Mouse (Mus musculus): ENCODE results near the gene Inpp5a. TPM values are rescaled to one million over a fixed set of nuclear protein-coding genes. Genes with fewer than 3 reads are reported as not detected.

Inpp5a gene
- polyA plus RNA-seq, 1 experiment, result 42.7 TPM

DNA sequence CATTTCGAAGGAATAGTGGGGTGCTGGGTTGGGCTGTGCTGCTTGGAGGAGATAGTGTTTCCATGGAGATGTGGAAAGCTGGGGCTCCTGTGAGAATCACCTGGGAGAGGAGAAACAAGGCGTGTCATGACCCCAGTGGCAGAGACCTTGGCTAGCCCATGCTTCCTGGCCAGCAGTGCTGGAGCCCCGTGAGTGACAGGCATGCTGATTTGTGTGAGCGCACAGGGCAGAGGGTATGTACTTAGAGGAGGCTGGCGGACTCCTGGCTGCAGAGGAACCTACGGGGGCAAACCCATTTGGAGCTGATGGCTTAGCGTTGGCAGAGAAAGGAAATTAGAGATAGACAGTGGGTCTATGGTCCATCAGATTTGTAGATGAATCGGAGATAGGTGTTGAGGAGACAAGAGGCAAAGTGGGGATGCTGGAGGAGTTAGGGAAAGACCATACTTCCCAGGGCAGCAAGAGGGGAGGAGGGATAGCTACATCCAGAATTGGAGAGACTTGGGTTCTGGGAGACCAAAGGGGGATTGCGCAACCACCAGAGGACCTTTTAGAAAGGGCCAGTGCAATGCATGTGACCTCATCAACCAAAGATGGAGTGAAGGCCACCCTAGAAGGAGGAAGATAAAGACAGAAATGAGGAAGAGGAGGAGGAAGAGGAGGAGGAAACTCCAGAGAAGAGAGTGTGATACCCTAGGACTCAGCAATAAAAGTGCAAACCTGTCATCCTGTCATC is 117.9 kb downstream of the Inpp5a start:
- WGBS, result 77% methylated on average over 9 of the region's 9 CpGs

DNA sequence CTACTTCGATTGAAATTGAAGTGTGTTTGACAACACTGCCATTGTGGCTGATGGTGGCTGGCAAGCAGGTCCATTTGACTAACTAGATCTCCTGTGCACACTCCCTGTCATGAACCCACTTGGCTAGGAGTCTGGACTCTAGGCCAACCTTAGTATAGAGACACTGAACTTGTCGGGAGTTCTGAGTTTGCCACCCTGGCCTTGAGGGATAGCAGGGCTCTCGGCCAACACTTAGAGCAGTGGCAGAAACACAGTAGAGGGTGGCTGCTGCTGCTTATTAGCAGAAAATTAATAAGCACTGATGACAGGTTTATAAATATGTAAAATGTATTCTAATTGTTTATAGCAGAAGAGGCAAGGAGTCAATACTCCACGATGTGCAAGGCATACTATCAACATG is 120.0 kb downstream of the Inpp5a start:
- DNase-seq (ENCODE audit: low read depth, low spot score), result no peak
- 82% methylated on average over 4 of the region's 4 CpGs for WGBS

More for the DNA sequence above, 117.9 kb downstream of the Inpp5a start:
- DNase-seq (ENCODE audit: low read depth, low spot score), result no peak

DNA sequence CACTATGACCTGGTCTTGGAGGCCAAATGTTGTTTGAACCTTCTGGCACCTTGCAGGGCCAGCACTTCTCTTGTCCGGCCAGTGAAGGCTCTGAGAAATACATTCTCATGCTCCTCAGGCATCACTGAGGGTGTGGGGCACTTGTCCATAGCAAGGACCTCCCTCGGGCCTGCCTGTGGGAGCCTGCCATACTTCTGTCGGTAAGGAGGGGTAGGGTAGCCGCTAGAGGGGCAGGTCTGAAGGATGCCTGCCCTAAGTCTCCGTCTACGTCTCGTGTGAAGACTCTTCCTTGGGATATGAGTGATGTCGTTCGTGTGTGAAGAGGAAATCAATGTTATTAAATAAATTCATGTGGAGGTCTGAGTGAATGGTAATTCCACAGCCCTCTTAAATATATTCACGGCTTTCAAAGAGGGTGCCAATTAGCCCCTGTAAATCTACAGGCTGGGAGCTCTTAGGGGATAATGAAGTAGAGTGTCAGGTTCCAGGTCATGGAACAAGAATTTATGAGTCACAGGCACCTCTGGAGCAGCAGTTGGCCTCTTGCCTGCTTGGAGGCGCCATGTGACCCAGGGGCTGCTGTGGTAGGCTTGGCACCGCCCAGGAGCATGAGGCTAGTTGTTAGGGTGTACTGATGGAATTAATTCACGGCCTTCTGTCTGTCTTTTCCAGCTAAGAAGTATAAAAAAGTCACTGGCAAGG is 127.2 kb downstream of the Inpp5a start:
- no peak for DNase-seq (ENCODE audit: low read depth, low spot score)
- WGBS, result 75% methylated on average over 13 of the region's 13 CpGs

DNA sequence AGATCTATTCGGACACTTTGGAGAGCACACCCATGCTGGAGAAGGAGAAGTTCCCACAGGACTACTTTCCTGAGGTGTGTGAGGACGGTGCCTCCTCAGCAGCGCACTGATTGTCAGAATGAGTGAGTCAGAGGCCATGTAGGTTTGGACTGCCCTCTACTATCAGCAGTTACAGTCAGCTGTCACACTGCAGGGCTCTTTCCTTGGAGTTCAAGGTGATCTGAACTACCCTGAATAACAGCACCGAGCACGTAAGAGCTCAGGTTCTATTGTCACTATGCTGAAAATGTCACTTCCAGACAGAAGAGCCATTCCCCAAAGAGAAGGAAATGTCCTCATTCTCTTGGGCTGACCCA is 127.7 kb downstream of the Inpp5a start:
- 88% methylated on average over 5 of the region's 5 CpGs for WGBS
- no peak for DNase-seq (ENCODE audit: low read depth, low spot score)

DNA sequence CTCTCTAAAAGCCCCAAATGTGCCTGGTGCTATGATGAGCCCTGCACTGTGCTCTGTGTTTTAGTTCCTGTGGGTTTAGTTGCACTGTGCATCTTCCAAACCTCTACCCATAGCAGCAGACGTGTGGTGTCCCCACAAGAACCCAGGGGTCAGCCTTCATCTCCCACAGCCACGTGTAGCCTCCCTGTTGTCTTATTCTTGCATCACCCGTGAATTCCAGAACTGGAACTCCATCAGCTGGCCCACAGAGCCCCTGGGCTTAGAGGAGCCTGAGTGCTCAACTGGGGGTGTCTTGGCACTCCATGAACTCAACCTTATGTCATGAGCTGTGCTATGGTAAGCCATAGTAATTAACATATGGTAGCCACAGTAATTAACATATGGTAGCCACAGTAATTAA is 129.4 kb downstream of the Inpp5a start:
- DNase-seq (ENCODE audit: low read depth, low spot score), result no peak
- 81% methylated on average over 3 of the region's 3 CpGs for WGBS

DNA sequence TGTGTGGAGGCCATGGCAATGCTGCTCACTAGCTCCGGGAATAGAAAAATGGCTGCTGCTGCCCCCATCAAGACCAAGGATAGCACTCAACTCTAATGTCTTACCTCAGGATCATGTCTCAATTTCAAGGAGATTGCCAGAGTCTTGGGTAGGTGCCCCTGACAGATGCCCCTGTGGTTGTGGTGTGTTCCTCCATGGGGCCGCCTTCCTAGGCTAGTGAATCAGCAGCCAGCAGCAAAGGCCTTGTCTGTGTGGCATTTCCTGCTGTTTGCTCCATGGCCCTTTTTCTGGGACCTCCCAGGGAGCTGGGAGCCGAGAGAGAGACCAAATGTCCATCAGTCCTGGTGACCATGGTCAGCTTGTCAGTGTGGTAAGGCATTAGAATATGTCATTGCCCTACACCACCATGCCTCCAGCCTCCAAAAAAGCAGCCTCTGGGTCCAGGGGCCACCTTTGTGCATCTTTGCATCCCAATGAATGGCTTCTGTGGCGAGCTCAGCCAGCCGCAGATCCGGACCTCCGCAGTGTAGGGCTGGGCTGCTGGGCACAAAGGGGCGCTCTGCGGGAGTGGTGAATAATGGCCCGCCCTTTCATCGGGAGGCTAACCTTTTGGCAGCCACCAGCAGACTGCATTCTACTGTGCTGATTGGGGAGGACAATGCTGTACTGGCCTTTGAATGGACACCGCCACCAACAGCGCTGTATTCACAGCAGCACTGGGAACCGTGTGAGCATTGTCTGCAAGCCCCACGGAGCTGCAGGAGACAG is 139.6 kb downstream of the Inpp5a start:
- WGBS, result 73% methylated on average over 15 of the region's 15 CpGs
- DNase-seq (ENCODE audit: low read depth, low spot score), result no peak

DNA sequence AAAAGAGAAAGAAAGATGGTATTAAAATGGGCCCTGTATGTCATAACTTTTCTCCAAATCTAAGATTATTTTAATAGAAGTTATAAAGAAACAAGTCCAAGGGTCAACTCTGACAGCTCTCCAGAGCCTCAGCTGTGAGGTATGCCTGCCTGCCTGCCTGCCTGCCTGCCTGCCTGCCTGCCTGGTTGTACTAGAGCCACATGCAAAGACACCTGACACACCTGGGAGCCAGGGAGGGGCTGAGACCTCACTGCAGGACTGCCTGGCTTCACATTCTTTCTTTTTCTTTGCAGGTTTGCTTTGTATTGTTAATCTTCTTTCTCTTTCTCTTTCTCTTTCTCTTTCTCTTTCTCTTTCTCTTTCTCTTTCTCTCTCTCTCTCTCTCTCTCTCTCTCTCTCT is 140.3 kb downstream of the Inpp5a start:
- no peak for DNase-seq (ENCODE audit: low read depth, low spot score)

DNA sequence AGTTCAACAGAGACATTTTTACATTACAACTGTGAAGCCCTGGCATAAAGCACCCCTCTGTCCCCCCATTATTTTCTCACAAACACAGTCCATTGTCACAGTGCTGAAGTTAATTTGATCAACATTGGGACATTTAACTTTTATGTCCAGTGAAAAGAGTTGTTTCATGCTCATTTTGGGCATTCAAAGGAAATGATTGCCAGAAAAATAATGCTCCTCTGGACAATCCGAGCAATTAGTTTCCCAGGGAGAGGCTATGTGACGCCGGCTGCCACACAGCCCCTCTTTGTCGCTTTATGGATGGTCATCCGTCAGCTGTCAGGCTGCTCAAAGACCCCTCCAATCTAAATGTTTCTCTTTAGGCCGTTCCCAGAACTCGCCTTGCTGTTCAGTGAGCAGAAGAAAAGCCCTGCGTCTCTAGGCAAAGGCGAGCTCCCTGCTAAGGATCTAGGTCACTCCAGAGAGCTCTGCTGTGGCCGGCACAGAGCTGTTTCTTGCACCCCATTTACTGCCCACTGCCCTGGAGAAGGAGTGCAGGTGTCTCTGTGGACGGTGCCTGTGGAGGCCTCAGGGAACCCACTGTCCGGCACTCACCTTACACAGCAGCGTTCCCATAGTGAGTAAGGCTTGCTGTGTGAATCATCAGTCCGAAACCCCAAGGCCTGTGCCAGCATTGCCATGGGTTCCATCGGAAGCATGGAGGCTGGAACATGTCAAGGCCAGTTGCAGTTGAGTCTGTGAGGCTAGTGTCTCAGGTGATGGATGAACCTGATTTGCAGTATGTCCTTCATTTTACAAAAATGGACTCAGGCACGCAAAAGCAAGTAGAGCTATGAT is 141.9 kb downstream of the Inpp5a start:
- 79% methylated on average over 16 of the region's 16 CpGs for WGBS
- no peak for DNase-seq (ENCODE audit: low read depth, low spot score)

DNA sequence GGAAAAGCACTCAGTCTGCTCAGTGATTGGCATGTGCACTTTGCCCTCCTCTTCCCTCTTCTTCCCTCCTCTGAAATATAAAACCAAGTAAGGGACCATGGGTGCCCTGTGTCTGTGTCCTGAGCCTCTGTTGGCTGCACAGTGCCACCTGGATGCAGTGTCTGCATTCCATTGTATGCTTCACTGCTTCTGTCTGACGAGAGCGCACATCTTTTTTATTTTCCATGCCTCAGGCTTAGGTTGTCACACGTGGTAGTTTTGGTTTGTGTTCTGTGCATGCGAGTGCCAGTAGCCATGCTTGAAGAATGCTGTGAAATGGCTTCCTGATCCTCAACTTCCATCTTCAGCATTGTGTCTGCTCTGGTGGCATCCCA is 142.5 kb downstream of the Inpp5a start:
- 80% methylated on average over 4 of the region's 4 CpGs for WGBS
- no peak for DNase-seq (ENCODE audit: low read depth, low spot score)

DNA sequence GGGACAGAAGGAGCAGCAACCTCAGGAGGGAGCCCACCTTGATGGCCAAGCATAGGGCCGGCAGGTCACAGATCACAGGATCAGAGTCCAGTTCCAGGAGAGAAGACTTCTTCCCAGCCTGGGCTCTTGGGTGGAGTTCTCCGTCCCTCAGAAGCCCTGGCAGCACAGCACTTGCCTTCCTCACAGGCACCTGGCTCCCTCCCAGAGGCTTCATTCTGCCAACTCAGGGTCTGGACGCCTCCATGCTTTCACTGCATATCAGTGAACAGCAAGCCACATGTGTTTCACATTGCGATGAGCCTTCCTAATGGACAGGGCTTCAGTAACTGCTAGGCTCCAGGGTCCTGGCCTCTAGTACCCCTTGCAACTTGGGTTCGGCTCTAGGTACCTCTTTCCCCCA is 147.4 kb downstream of the Inpp5a start:
- DNase-seq (ENCODE audit: low read depth, low spot score), result no peak
- WGBS, result 82% methylated on average over 5 of the region's 5 CpGs

DNA sequence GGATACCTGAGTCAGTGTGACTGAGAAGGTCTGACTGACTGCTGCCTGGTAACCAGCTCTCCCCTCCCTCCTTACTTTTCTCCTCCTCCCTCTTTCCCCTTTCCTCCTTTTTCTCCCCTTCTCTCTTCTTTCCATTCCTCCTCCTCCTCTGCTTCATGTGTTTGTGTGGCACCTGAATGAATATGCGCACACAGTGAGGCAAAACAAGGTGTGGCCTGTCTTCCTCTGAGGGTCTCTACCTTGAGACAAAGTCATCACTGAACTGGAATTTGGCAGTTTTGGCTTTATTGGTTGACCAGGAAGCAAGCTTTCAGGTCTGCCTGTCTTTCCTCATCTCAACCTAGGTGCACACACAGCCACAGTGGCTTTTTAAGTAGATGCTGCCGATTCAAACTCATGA is 147.9 kb downstream of the Inpp5a start:
- 97% methylated on average over 2 of the region's 2 CpGs for WGBS
- DNase-seq (ENCODE audit: low read depth, low spot score), result no peak

DNA sequence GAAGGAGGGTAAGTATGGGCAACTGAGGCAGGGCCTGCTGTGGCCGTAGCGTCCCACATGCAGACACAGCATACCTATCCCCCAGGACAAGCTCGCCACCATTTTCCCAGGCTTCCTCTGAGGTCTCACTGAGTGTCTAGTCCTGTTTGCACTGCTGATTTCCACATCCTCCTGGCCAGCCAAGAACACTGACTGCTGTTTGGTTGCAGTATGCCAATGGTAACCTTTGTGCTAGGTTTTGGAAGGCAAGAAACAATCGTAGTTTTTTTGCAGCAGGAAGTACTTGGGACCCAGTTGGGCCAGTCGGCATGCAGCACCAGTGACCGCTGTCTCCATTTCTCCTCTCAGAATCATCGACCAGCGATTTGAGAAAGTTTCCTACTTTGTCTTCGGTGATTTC is 148.9 kb downstream of the Inpp5a start:
- DNase-seq (ENCODE audit: low read depth, low spot score), result no peak
- WGBS, result 88% methylated on average over 9 of the region's 9 CpGs

DNA sequence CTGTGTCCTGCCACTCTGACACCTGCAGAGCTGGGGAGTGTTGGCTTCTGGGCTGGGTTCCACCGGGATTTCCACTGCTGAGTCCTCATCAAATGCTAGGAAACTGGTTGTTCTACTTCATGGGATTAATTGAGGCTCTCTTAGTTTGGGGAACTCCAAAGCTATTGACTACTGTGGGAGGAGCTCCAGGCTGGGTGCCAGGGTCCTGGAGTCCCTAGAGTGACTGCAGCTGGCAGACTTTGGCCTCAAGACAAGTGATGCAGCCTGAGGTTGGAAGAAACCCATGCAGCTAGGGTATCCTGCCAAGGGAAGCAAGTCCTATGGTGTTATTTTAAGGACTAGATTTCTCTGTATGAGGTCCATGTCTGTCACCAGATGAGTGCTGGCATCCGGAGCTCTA is 149.6 kb downstream of the Inpp5a start:
- 49% methylated on average over 2 of the region's 2 CpGs for WGBS
- DNase-seq (ENCODE audit: low read depth, low spot score), result no peak

DNA sequence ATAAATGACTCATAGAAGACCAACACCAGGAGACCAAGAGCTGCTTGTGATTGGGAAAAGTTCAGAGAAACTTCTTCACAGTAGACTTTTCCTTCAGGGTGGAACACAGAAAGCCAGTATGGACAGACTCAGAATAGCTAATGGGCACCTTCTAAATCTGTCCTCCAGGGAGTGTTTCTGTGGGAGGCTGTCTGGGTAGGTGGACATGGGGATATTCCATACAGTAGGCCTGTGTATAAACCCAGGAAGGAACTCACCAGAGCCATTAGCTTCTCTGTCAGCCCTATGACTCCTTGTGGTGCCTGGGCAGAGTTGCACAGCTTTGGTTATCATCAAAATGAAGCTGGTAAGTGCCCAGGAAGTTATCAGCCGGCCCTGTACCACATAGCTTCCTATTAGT is 151.7 kb downstream of the Inpp5a start:
- no peak for DNase-seq (ENCODE audit: low read depth, low spot score)
- 73% methylated on average over 1 of the region's 1 CpGs for WGBS

DNA sequence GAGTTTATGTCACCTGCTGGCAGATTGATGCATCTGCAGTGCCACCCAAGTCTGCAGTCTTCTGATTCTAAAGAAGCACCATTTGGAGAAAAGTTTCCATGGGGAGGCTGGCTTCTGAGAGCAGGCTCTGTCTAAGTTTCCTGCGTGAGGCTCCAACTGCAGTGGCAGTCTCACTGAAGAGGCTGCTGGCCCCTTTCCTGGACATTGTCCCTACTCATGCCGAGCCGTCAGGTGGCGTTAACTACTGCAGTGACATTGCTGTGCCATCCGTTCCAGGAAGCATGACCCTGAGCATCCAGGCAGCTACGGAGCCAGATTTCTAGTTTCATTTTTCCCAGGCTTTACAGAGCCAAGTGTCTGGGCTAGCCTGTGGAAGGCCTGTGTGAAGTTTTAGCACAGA is 152.5 kb downstream of the Inpp5a start:
- 90% methylated on average over 6 of the region's 6 CpGs for WGBS
- DNase-seq (ENCODE audit: low read depth, low spot score), result no peak

DNA sequence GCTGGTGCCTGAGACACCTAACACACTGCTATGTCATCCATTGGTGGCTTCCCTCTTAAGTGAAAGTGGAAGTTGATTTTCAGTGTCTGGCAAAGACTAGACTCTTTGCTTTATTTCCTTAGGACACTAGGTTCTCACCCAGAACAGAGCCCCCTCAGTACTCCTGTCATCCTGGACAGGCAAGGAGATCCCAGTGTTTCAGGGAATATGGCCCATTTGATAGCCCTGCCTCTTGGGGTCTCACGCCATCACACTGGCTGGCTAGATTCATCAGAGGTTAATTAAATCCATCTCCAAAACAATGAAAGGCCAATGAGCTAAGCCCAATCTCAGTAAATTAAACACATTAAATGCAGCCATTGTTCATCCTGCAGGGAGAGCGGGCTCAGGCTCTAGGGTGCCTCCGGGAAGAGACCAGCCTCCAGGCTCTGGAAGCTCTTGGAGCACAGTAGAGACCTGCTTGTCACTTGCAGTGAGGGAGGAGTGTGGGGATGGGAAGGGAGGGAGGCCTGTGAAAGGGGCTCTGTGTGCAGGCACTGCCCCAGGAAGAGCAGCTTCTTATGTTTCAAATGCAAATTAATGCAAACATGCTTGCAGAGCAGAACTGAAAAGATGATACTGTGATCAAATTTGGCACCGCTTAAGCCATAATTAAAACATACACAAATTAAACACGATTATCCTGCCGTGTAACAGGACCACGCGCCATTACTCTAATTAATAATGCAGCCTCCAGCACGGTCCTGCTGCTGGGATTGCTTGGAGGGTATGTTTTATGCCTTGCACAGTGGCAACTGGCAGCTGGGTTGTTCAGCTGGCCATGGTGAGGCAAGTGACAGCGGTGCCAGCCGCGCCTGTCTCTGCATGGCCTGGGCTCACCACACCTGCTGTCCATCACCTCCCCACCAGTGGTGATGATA is 156.1 kb downstream of the Inpp5a start:
- no peak for DNase-seq (ENCODE audit: low read depth, low spot score)
- WGBS, result 87% methylated on average over 12 of the region's 12 CpGs

DNA sequence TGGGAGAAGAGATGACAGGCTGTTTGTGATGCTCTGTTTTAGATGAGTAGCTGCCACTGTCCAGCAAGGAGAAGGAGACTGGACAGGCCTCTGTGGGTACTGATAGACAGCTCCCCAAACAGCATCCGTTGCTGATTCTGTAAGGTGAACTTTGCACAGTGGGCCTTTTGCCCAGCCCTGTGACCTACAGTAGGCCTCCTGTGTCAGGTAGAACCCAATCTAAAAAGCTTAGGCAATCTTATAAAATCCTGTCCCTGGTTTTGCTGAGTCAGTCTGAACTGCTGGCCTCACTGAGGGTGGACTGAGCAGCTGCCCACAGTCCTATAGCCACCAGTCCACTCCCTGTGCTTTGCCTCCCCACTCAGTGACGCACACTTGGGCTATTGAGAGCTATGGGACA is 158.4 kb downstream of the Inpp5a start:
- DNase-seq (ENCODE audit: low read depth, low spot score), result no peak

DNA sequence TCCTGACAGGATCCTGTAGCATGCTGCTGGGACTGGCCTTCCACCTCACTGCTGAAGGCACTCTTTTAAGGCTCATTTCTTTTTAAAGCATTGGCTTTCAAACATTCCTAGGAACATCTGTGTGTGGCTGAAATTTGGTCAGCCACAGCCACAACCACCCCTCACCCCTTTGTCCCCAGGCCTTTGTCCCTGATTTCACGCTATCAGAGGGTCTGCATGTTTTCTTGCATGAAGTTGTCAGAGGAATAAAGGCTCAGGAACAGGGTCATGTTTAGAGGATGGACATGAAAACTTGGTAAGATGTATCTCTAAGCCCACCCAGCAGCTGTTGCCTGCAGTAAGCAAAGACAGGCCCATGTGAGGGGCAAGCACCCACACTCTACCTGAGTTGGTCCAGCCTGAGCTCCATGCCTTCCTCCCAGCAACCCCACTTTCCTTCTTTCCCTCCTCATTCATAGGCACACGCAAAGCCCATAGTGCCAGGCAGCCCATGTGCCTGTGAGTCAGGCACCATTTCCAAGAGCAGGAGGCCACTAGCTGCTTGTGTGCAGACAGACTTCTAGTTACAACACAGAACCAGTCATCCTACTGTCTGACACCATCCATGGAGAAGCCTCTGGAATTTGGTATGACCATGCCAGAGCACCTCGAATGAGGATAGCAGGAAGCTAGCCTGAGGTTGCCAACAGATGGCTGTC is 161.3 kb downstream of the Inpp5a start:
- WGBS, result 88% methylated on average over 3 of the region's 3 CpGs
- no peak for DNase-seq (ENCODE audit: low read depth, low spot score)

More for the DNA sequence above, 158.4 kb downstream of the Inpp5a start:
- 55% methylated on average over 2 of the region's 2 CpGs for WGBS

Measured in large intestine, adult 2 months (tissue).